Mouse (Mus musculus) cerebellum, adult 2 months (tissue): ENCODE results near the gene Pus7. TPM values are rescaled to one million over a fixed set of nuclear protein-coding genes. Genes with fewer than 3 reads are reported as not detected.

Experiments used
- DNase-seq, 2 experiments: peaks; one replicate each; pipeline ENCODE4 v3.0.0; 2021
- H3K27ac ChIP-seq: fragments of 200-500 bp; 2 replicates; pipeline ENCODE4 v1.5.1; 2012; ENCODE audit warnings: low read length, control low read depth, inconsistent platforms; ENCODE audit not compliant: insufficient read depth
- H3K27me3 ChIP-seq: fragments of 200-500 bp; 2 replicates; pipeline ENCODE4 v1.6.1; 2012; ENCODE audit warnings: inconsistent platforms, mild to moderate bottlenecking, low read length, moderate library complexity; ENCODE audit not compliant: control insufficient read depth, insufficient read depth
- H3K4me1 ChIP-seq: fragments of 200-500 bp; 2 replicates; pipeline ENCODE4 v1.6.1; 2011; ENCODE audit warnings: low read length; ENCODE audit not compliant: control insufficient read depth, insufficient read depth
- H3K4me3 ChIP-seq: fragments of 200-500 bp; replicated peaks from 2 replicates; pipeline ENCODE3; 2011; ENCODE audit warnings: mild to moderate bottlenecking, low read depth, low read length, control low read depth; ENCODE audit not compliant: insufficient read depth
- CTCF ChIP-seq: fragments of 200-500 bp; IDR thresholded peaks from 2 replicates; pipeline ENCODE4 v1.5.1; 2011; ENCODE audit warnings: low read depth, mild to moderate bottlenecking, control low read depth, low read length, moderate library complexity, borderline replicate concordance; ENCODE audit not compliant: insufficient read depth
- POLR2A ChIP-seq: fragments of 200-500 bp; IDR thresholded peaks from 2 replicates; pipeline ENCODE4 v1.6.1; 2011; ENCODE audit warnings: low read length, control low read depth, borderline replicate concordance; ENCODE audit not compliant: insufficient read depth
- WGBS: fragments of 180-500 bp; shearing (Covaris S2); methylation state at CpG from one replicate; pipeline ENCODE4 v1.1.7; 2018; 5-methylcytosine and 5-hydroxymethylcytosine counted together
- polyA plus RNA-seq: library from polyadenylated mRNA; depleted of rRNA; stranded (reverse); fragments of >200 nt; gene quantifications from 2 replicates; pipeline ENCODE4 v1.2.3, GENCODE M21; 2012

The Pus7 gene
- polyA plus RNA-seq, 1 experiment: 15.2 TPM

DNA sequence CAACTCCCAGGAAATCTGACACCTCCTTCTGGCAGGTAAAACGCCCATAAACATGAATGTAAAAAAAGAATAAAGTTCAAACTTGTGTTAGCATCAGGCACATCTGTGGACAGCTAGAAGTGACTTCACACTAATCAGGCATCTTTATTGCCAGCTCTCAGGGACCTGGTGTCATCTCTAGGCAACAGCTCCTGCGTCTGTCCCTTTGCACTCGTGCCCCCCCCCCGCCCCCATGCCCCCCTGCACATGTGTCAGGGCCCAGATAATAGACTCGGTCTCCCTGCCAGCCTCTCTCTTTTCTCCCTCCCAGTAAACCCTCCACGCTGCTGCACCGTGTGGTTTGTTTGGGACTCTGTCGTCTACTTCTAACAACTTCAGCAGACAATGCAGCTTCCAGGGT is 12.4 kb downstream of the Pus7 start:
- H3K4me3 ChIP-seq: no peak overlapping the region
- no peak overlapping the region for H3K27ac ChIP-seq
- TF ChIP-seq POLR2A (no peak), CTCF (no peak)
- DNase-seq: no peak
- H3K27me3 ChIP-seq: no peaks in the 10 kb centered on the region
- WGBS: 39% methylated on average over 8 of the region's 8 CpGs
- H3K4me1 ChIP-seq: no peaks in the 10 kb centered on the region

DNA sequence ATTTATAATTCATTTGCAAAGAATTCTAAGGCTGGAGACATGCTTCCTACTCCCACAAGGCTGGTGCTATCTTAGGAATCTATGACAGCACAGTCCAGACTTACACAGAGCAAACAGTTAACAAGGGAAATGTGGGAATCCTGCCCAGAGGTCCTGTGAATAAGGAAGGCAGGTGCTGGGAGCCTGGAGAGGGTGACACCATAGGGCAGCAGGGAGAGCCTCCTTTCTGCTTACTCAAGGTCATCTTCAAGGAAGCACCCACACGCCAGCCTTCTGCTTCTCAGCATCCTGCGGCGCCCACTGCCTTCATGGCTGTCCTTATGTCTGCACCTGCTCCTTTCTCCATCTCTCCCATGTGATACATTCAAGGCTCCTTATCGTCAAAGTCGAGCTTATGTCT is 19.0 kb downstream of the Pus7 start:
- 91% methylated on average over 5 of the region's 5 CpGs for WGBS
- no peak overlapping the region for H3K27ac ChIP-seq
- H3K4me1 ChIP-seq: no peaks in the 10 kb centered on the region
- H3K4me3 ChIP-seq: no peak overlapping the region
- H3K27me3 ChIP-seq: no peaks in the 10 kb centered on the region
- TF ChIP-seq CTCF: no peak
- no peak for TF ChIP-seq POLR2A
- DNase-seq: no peak

DNA sequence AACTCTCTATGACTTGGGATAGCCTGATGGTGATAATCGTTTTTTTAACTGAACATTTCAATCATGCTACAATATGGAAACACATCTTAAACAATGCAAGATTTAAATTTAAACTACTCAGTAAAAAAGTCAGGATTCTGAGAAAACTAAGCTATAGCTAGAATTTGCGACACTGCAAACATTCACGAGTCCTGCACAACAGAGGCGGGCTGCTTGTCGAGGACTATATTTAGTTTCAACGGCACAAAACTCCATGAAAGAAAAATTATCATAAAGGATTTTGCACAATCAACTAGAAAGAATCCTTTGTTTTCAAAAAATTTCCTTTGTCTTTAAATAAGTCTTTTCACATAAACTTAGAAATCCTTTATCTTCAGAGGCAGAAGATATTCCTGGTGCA is 21.0 kb downstream of the Pus7 start:
- Histone ChIP-seq H3K4me1 (no peaks in the 10 kb centered on the region), H3K4me3 (no peak overlapping the region), H3K27me3 (no peaks in the 10 kb centered on the region), H3K27ac (no peak overlapping the region)
- WGBS: 95% methylated on average over 6 of the region's 6 CpGs
- TF ChIP-seq CTCF (no peak), POLR2A (no peak)
- DNase-seq: no peak

DNA sequence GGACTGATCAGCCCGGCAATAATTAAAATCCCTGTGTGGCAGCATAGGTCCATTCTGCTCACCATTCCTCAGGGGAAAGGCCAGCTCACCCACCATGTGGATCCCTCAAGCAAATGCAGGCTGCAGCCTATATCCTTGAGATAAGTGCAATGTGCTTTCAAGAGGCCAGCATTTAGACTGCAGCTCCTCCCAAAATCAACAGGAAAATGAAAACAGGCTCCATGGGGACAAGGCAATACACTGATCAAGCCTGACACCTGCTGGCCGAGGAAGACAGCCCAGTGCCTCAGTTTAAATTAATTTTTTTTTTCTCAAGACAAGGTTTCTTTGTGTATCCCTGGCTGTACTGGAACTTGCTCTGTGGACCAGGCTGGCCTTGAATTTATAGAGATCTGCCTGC is 24.9 kb downstream of the Pus7 start:
- 39% methylated on average over 2 of the region's 2 CpGs for WGBS

DNA sequence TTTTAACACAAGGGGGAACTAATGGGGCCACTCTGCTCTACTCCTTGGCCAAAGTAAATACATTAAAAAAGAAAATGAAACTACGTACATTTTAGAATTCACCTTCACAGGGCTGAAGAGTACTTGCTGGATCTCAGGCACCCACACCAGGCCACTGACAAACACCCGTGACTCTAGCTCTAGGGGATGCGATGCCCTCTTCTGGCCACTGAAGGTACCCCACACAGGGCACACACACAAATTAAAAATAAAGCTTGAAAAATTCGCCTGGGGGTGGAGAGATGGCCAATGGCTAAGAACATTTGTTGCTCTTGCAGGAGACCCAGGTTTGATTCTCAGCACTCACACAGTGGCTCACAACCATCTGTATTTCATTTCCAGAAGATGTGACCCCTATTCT is 27.1 kb downstream of the Pus7 start:
- TF ChIP-seq POLR2A (no peak), CTCF (no peak)
- no peak overlapping the region for H3K27ac ChIP-seq
- no peaks in the 10 kb centered on the region for H3K27me3 ChIP-seq
- WGBS: 98% methylated on average over 4 of the region's 4 CpGs
- no peak for DNase-seq
- H3K4me1 ChIP-seq: no peaks in the 10 kb centered on the region; the same call in 1 of the 2 replicates
- H3K4me3 ChIP-seq: no peak overlapping the region

More for the DNA sequence above, 24.9 kb downstream of the Pus7 start:
- peak in 1 of 2 experiments; percentile 24 for DNase-seq
- Histone ChIP-seq H3K27me3 (no peaks in the 10 kb centered on the region), H3K4me3 (no peak overlapping the region), H3K27ac (no peak overlapping the region), H3K4me1 (no peaks in the 10 kb centered on the region)
- TF ChIP-seq POLR2A (no peak), CTCF (peak; percentile 69; the same call in 1 of the 2 replicates)

DNA sequence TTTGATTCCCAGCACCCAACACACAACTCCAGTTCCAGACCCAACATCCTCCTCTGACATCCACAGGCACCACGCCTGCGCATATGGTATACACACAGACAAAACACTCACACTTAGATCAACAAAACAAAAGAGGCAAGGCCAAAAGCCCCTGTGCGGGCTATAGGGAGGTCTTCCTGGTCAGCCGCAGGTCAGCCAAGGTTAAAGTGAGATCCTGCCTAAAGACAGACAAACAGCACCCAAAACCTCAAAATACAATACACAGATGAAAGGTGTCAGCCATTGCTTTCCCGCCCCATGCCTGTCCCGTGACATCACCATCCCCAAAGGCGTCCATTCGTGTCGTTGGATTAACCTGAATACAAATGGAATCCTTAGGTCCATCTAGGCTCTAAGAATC is 27.9 kb downstream of the Pus7 start:
- H3K4me1 ChIP-seq: no peaks in the 10 kb centered on the region; the same call in 1 of the 2 replicates
- H3K4me3 ChIP-seq: no peak overlapping the region
- WGBS: 97% methylated on average over 9 of the region's 9 CpGs
- no peak overlapping the region for H3K27ac ChIP-seq
- no peaks in the 10 kb centered on the region for H3K27me3 ChIP-seq
- no peak for DNase-seq
- TF ChIP-seq CTCF: no peak
- no peak for TF ChIP-seq POLR2A

DNA sequence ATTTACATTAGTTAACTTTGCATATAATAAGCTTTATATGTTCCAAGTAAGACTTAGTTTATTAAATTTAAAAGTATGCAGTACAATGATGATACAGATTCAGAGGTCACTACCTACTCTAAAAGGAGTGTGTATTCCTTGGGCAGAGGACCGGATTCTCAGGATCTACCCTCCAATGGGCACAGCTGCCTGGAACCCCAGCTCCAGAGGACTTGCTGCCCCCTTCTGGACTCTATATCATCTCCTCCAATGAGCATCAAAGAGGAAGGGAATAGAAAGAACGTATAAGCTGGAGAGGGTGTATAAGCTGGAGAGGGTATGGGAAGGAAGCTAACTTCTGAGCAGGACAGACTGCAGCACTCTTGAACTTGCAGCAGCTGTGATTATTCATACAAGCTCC is 33.6 kb downstream of the Pus7 start:
- DNase-seq: no peak

DNA sequence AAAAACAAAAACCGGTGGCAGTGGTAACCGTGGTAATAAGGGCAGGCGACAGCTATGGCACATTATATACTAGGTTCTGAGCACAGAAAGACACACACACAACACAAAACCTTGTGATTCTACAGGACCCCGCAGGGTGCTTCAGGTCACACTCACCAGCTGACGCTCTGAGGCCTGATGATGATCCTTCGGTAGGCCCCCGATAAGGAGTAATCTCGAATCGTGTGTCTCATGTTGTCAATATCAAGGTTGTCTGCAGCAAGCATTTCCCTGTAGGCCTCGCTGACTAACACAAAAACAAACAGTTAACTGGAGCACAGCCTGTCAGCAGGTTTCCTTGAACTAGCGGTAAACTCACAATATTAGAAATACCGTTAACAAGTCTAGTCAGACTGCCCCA is 40.2 kb downstream of the Pus7 start:
- WGBS: 92% methylated on average over 12 of the region's 12 CpGs
- no peaks in the 10 kb centered on the region for H3K27me3 ChIP-seq
- TF ChIP-seq POLR2A (no peak), CTCF (no peak)
- no peak overlapping the region for H3K4me3 ChIP-seq
- no peaks in the 10 kb centered on the region for H3K4me1 ChIP-seq
- no peak overlapping the region for H3K27ac ChIP-seq
- no peak for DNase-seq

More for the DNA sequence above, 33.6 kb downstream of the Pus7 start:
- Histone ChIP-seq H3K27ac (no peak overlapping the region), H3K4me3 (no peak overlapping the region), H3K27me3 (no peaks in the 10 kb centered on the region), H3K4me1 (no peaks in the 10 kb centered on the region; the same call in 1 of the 2 replicates)
- TF ChIP-seq CTCF (0 out of 2 replicates have a peak, but pooled peaks have one; percentile 7), POLR2A (no peak)
- WGBS: 39% methylated on average over 2 of the region's 2 CpGs
